Mouse (Mus musculus) leukemia stem cell, adult 10-12 weeks (primary cell): Measurements from ENCODE around the gene Hrg. TPM values are rescaled to one million over a fixed set of nuclear protein-coding genes. Genes with fewer than 3 reads are reported as not detected.

Experiments used
- polyA plus RNA-seq: library from polyadenylated mRNA; stranded (reverse); fragments of >175 nt; gene quantifications from 2 replicates; pipeline ENCODE4 v1.2.3, GENCODE M21; 2012; ENCODE audit warnings: low replicate concordance

Hrg gene
- polyA plus RNA-seq, result not detected in 2 replicates

GRCm38 (mm10) chr16:22950840-22951395 lies at the start of gene Hrg:
Hrg (plus strand) TSS chr16:22951072.

GRCm38 (mm10) chr16:22918034-22918433 lies 32.8 kb upstream of the Hrg start, which contains the start of gene Fetub:
Fetub (plus strand) TSS chr16:22918334.

Other genes starting within 250 kb of the Hrg start
- not detected in 2 replicates for gene Crygs, start 139.5 kb upstream of the Hrg start, polyA plus RNA-seq
- 2.9 and 9.6 TPM in 2 replicates for gene Tbccd1, start 93.4 kb upstream of the Hrg start, polyA plus RNA-seq
- 35.7 and 61.5 TPM in 2 replicates for gene Dnajb11, start 93.2 kb upstream of the Hrg start, polyA plus RNA-seq
- gene Ahsg, start 59.8 kb upstream of the Hrg start, polyA plus RNA-seq, result not detected in 2 replicates
- gene Fetub, start 32.7 kb upstream of the Hrg start, polyA plus RNA-seq, result not detected in 2 replicates
- gene Kng2, start 78.4 kb downstream of the Hrg start, polyA plus RNA-seq, result not detected in 2 replicates
- gene Kng1, start 106.8 kb downstream of the Hrg start, polyA plus RNA-seq, result not detected in 2 replicates
- gene Eif4a2, start 156.4 kb downstream of the Hrg start, polyA plus RNA-seq, result 1.2 and 11.1 TPM in 2 replicates
- 1.8 and 23.6 TPM in 2 replicates for gene Rfc4, start 176.7 kb downstream of the Hrg start, polyA plus RNA-seq
- 0.32 TPM in 1 of 2 replicates, not detected in the other for gene Adipoq, start 195.5 kb downstream of the Hrg start, polyA plus RNA-seq